ENCODE assay signal across 8 mouse cellular contexts in genomic region chr14:45389194-45389593, GRCm38 (mm10). TPM values are rescaled to one million over a fixed set of nuclear protein-coding genes. Genes with fewer than 3 reads are reported as not detected.
A peak's percentile ranks its signal among the peaks of the same experiment; 100 is the strongest.
DNase-seq lines count a peak whose midpoint lies in the region; ATAC-seq and TF ChIP-seq lines count a peak whose summit lies in the region.

No protein-coding gene starts in this region.

- H3K27ac ChIP-seq in embryonic facial prominence, embryonic 12.5 days: peak overlapping the region; percentile 47; the same call in 1 of the 2 replicates
- peak overlapping the region; percentile 93 for H3K27ac ChIP-seq in intestine, postnatal 0 days (ENCODE audit: low read depth, low read length)
- H3K27ac ChIP-seq in neural tube, embryonic 14.5 days (ENCODE audit: low read depth, low read length): peak overlapping the region; percentile 76

- TF ChIP-seq CTCF in lung, adult 2 months (IDR thresholded peaks at IDR 0.05; ENCODE audit: insufficient read depth, low read length): no peak
- TF ChIP-seq CTCF in intestine, postnatal 0 days (IDR thresholded peaks at IDR 0.05; ENCODE audit: low read depth): no peak

- H3K36me3 ChIP-seq in embryonic facial prominence, embryonic 12.5 days: no peaks in the 10 kb centered on the region
- H3K36me3 ChIP-seq in intestine, postnatal 0 days (ENCODE audit: control insufficient read depth, insufficient read depth): no peaks in the 10 kb centered on the region
- H3K36me3 ChIP-seq in neural tube, embryonic 14.5 days (ENCODE audit: control insufficient read depth, insufficient read depth, low read length): no peaks in the 10 kb centered on the region

- H3K9me3 ChIP-seq in embryonic facial prominence, embryonic 12.5 days: no peaks in the 10 kb centered on the region
- H3K9me3 ChIP-seq in intestine, postnatal 0 days (ENCODE audit: control insufficient read depth): no peaks in the 10 kb centered on the region
- H3K9me3 ChIP-seq in neural tube, embryonic 14.5 days (ENCODE audit: control insufficient read depth, low read length): no peaks in the 10 kb centered on the region

- peak overlapping the region; percentile 70 for H3K4me2 ChIP-seq in embryonic facial prominence, embryonic 12.5 days (replicated peaks)
- peak overlapping the region; percentile 90 for H3K4me2 ChIP-seq in intestine, postnatal 0 days (replicated peaks; ENCODE audit: low read depth)
- peak overlapping the region; percentile 64 for H3K4me2 ChIP-seq in neural tube, embryonic 14.5 days (ENCODE audit: low read depth, low read length)

- peak; percentile 32; the same call in 1 of the 2 replicates for ATAC-seq in embryonic facial prominence, embryonic 12.5 days (ENCODE audit: insufficient number of reproducible peaks, insufficient read depth, low FRiP score, low TSS enrichment)
- ATAC-seq in intestine, postnatal 0 days: 0 out of 2 replicates have a peak, but pooled peaks have one; percentile 3
- no peak for ATAC-seq in neural tube, embryonic 14.5 days (ENCODE audit: low read depth)

- peak overlapping the region; percentile 86 for H3K4me3 ChIP-seq in lung, adult 2 months (replicated peaks; ENCODE audit: extremely low read depth, low read depth, low read length)
- H3K4me3 ChIP-seq in embryonic facial prominence, embryonic 12.5 days: peak overlapping the region; percentile 84
- peak overlapping the region; percentile 90 for H3K4me3 ChIP-seq in intestine, postnatal 0 days (ENCODE audit: low read depth, low read length)
- peak overlapping the region; percentile 70 for H3K4me3 ChIP-seq in neural tube, embryonic 14.5 days (ENCODE audit: low read depth, low read length)

- H3K27me3 ChIP-seq in embryonic facial prominence, embryonic 12.5 days: no peaks in the 10 kb centered on the region
- H3K27me3 ChIP-seq in intestine, postnatal 0 days (replicated peaks; ENCODE audit: control insufficient read depth, insufficient read depth, low read length): no peaks in the 10 kb centered on the region
- H3K27me3 ChIP-seq in neural tube, embryonic 14.5 days (ENCODE audit: control insufficient read depth, insufficient read depth, low read length): no peaks in the 10 kb centered on the region

- H3K9ac ChIP-seq in embryonic facial prominence, embryonic 12.5 days: peak overlapping the region; percentile 81
- peak overlapping the region; percentile 93 for H3K9ac ChIP-seq in intestine, postnatal 0 days (ENCODE audit: low read depth, low read length)
- peak overlapping the region; percentile 80 for H3K9ac ChIP-seq in neural tube, embryonic 14.5 days (replicated peaks; ENCODE audit: low read depth, low read length)

- WGBS in lung, adult 2 months: 3% methylated on average over 3 of the region's 3 CpGs
- 26% methylated on average over 3 of the region's 3 CpGs for WGBS in embryonic facial prominence, embryonic 12.5 days
- 8% methylated on average over 3 of the region's 3 CpGs for WGBS in intestine, postnatal 0 days
- 25% methylated on average over 3 of the region's 3 CpGs for WGBS in neural tube, embryonic 14.5 days

- DNase-seq in lung, adult 2 months: no peak
- no peak for DNase-seq in lung, postnatal 10 days
- DNase-seq in adrenal gland, adult (ENCODE audit: inconsistent age in 2 of 2, low spot score in 1 of 2): no peak
- no peak for DNase-seq in adrenal gland, postnatal 36 days
- no peak for DNase-seq in adrenal gland, adult 8-10 months

- TF ChIP-seq POLR2A in lung, adult 2 months (IDR thresholded peaks at IDR 0.05; ENCODE audit: borderline replicate concordance, extremely low read depth, low read depth, low read length): no peak

- H3K4me1 ChIP-seq in lung, adult 2 months (ENCODE audit: control insufficient read depth, insufficient read depth, low read length): peaks cover 5% of the 10 kb centered on the region
- peaks cover 13% of the 10 kb centered on the region for H3K4me1 ChIP-seq in embryonic facial prominence, embryonic 12.5 days
- peaks cover 2% of the 10 kb centered on the region; the same call in 1 of the 2 replicates for H3K4me1 ChIP-seq in intestine, postnatal 0 days (replicated peaks; ENCODE audit: control insufficient read depth, insufficient read depth, low read length)
- peaks cover 7% of the 10 kb centered on the region; the same call in 1 of the 2 replicates for H3K4me1 ChIP-seq in neural tube, embryonic 14.5 days (ENCODE audit: control insufficient read depth, insufficient read depth, low read length)

RNA-seq across cellular contexts. Expression of gene Gnpnat1, which starts 15.5 kb away (rescaled TPM):
- polyA plus RNA-seq in lung, adult 2 months (2012; rRNA removed): 3.2 and 3.7 TPM in 2 replicates
- 37.8 and 45.0 TPM in 2 replicates for polyA plus RNA-seq in embryonic facial prominence, embryonic 12.5 days (2016; fragmentation: Nextera tagmentation; extraction: Ambion mirVana)
- 37.8 and 40.9 TPM in 2 replicates for polyA plus RNA-seq in intestine, postnatal 0 days (2015; fragmentation: Nextera tagmentation; extraction: Ambion mirVana)
- polyA plus RNA-seq in neural tube, embryonic 14.5 days (2014; fragmentation: Nextera tagmentation; extraction: Ambion mirVana): 30.8 and 31.0 TPM in 2 replicates
- 10 to 100 TPM; 31.1 to 35.8 TPM for total RNA-seq in adrenal gland, postnatal 36 days (2021)
- total RNA-seq in adrenal gland, adult 8-10 months (2022): 10 to 100 TPM; 26.6 to 37.7 (median 31.8) TPM

RNA-seq across cellular contexts. Expression of gene Styx, which starts 38.3 kb away (rescaled TPM):
- polyA plus RNA-seq in lung, adult 2 months (2012; rRNA removed): 6.4 and 26.5 TPM in 2 replicates
- polyA plus RNA-seq in embryonic facial prominence, embryonic 12.5 days (2016; fragmentation: Nextera tagmentation; extraction: Ambion mirVana): 65.7 and 70.0 TPM in 2 replicates
- 40.1 and 46.5 TPM in 2 replicates for polyA plus RNA-seq in intestine, postnatal 0 days (2015; fragmentation: Nextera tagmentation; extraction: Ambion mirVana)
- 74.1 and 76.1 TPM in 2 replicates for polyA plus RNA-seq in neural tube, embryonic 14.5 days (2014; fragmentation: Nextera tagmentation; extraction: Ambion mirVana)
- 10 to 100 TPM; 25.2 to 29.8 TPM for total RNA-seq in adrenal gland, postnatal 36 days (2021)
- total RNA-seq in adrenal gland, adult 8-10 months (2022): 10 to 100 TPM; 20.7 to 25.4 (median 22.1) TPM

RNA-seq across cellular contexts. Expression of gene Psmc6, which starts 59.6 kb away (rescaled TPM):
- polyA plus RNA-seq in lung, adult 2 months (2012; rRNA removed): 15.1 and 34.2 TPM in 2 replicates
- polyA plus RNA-seq in embryonic facial prominence, embryonic 12.5 days (2016; fragmentation: Nextera tagmentation; extraction: Ambion mirVana): 185 TPM in 2 replicates
- 98.6 and 98.8 TPM in 2 replicates for polyA plus RNA-seq in intestine, postnatal 0 days (2015; fragmentation: Nextera tagmentation; extraction: Ambion mirVana)
- polyA plus RNA-seq in neural tube, embryonic 14.5 days (2014; fragmentation: Nextera tagmentation; extraction: Ambion mirVana): 184 and 192 TPM in 2 replicates
- total RNA-seq in adrenal gland, postnatal 36 days (2021): 100 to 1,000 TPM; 124 to 134 TPM
- 100 to 1,000 TPM; 101 to 144 (median 136) TPM for total RNA-seq in adrenal gland, adult 8-10 months (2022)
